Mouse (Mus musculus) stomach, postnatal 0 days (tissue): Measurements from ENCODE around the gene Ms4a14. TPM values are rescaled to one million over a fixed set of nuclear protein-coding genes. Genes with fewer than 3 reads are reported as not detected.

Experiments
- ATAC-seq: fragments of 200-750 bp; cut with Nextera tagmentation; 2 replicates; pipeline ENCODE4 v1.8.0; 2017; ENCODE audit not compliant: low FRiP score, low TSS enrichment
- DNase-seq: peaks from one replicate; pipeline ENCODE4 v3.0.0-alpha.2; 2016; ENCODE audit warnings: low spot score
- H3K27ac ChIP-seq: fragments of 300-500 bp; sonication (generic); replicated peaks from 2 replicates; pipeline ENCODE4 v1.5.1; 2014; ENCODE audit warnings: mild to moderate bottlenecking, control low read depth
- H3K27me3 ChIP-seq: fragments of 300-500 bp; sonication (generic); 2 replicates; pipeline ENCODE4 v1.6.1; 2014; ENCODE audit warnings: low read length; ENCODE audit not compliant: control insufficient read depth, insufficient read depth
- H3K36me3 ChIP-seq: fragments of 300-500 bp; sonication (generic); 2 replicates; pipeline ENCODE4 v1.6.1; 2014; ENCODE audit warnings: low read length, mixed read lengths; ENCODE audit not compliant: control insufficient read depth, insufficient read depth
- H3K4me1 ChIP-seq: fragments of 300-500 bp; sonication (generic); replicated peaks from 2 replicates; pipeline ENCODE4 v1.6.1; 2014; ENCODE audit warnings: antibody characterized with exemption; ENCODE audit not compliant: control insufficient read depth, insufficient read depth
- H3K4me2 ChIP-seq: fragments of 300-500 bp; sonication (generic); replicated peaks from 2 replicates; pipeline ENCODE4 v1.6.1; 2014; ENCODE audit warnings: low read depth, mild to moderate bottlenecking, control low read depth, moderate library complexity
- H3K4me3 ChIP-seq: fragments of 300-500 bp; sonication (generic); 2 replicates; pipeline ENCODE4 v1.5.1; 2014; ENCODE audit warnings: low read depth, low read length, control low read depth
- H3K9ac ChIP-seq: fragments of 300-500 bp; sonication (generic); 2 replicates; pipeline ENCODE4 v1.6.1; 2014; ENCODE audit warnings: mild to moderate bottlenecking, low read length, control low read depth, mixed read lengths
- H3K9me3 ChIP-seq: fragments of 300-500 bp; sonication (generic); 2 replicates; pipeline ENCODE4 v1.6.1; 2016; ENCODE audit warnings: low read length; ENCODE audit not compliant: control insufficient read depth
- CTCF ChIP-seq: IDR thresholded peaks from 2 replicates; pipeline ENCODE4 v1.5.1; 2016; ENCODE audit warnings: antibody characterized with exemption, low read depth, mild to moderate bottlenecking, moderate library complexity
- EP300 ChIP-seq: optimal IDR thresholded peaks from 2 replicates; pipeline ENCODE3; 2016; ENCODE audit warnings: antibody characterized with exemption
- WGBS: fragments of 180-500 bp; shearing (Covaris S2); extraction: QIAGEN DNeasy Blood & Tissue Kit; methylation state at CpG from one replicate; pipeline ENCODE4 v1.1.7; 2014; 5-methylcytosine and 5-hydroxymethylcytosine counted together
- polyA plus RNA-seq: library from polyadenylated mRNA; unstranded; fragments of >200 nt; fragmentation: Nextera tagmentation; extraction: Ambion mirVana; gene quantifications from 2 replicates; pipeline ENCODE4 v1.2.1, GENCODE M21; 2015

The Ms4a14 gene
- polyA plus RNA-seq, result 0.08 and 0.10 TPM in 2 replicates

- Histone ChIP-seq H3K9me3 (no peaks in the 10 kb centered on the region), H3K36me3 (no peaks in the 10 kb centered on the region), H3K4me1 (no peaks in the 10 kb centered on the region), H3K9ac (no peak within 1 kb of the TSS), H3K4me2 (no peak within 1 kb of the TSS), H3K27me3 (no peaks in the 10 kb centered on the region), H3K27ac (no peak within 1 kb of the TSS), H3K4me3 (no peak within 1 kb of the TSS)
- TF ChIP-seq CTCF (no peak), EP300 (no peak)
- ATAC-seq, result no peak
- no peak for DNase-seq
- 69% methylated on average over 1 of the region's 1 CpGs for WGBS
Observed at GRCm38 (mm10) chr19:11314354-11314753, at the start of gene Ms4a14. Gene Ms4a14 (minus strand): TSS chr19:11314454.

- TF ChIP-seq EP300, result no peak
Observed at GRCm38 (mm10) chr19:11362002-11362401, 47.7 kb upstream of the Ms4a14 start.

GRCm38 (mm10) chr19:11360106-11360505, 45.9 kb upstream of the Ms4a14 start:
- Histone ChIP-seq H3K4me3 (no peak overlapping the region), H3K4me1 (no peaks in the 10 kb centered on the region), H3K9me3 (no peaks in the 10 kb centered on the region), H3K36me3 (no peaks in the 10 kb centered on the region), H3K4me2 (no peak overlapping the region), H3K9ac (no peak overlapping the region), H3K27ac (no peak overlapping the region), H3K27me3 (no peaks in the 10 kb centered on the region)
- 54% methylated on average over 3 of the region's 3 CpGs for WGBS
- DNase-seq (no peak), ATAC-seq (no peak)
- TF ChIP-seq CTCF (peak; percentile 73), EP300 (no peak)

More at GRCm38 (mm10) chr19:11362002-11362401, 47.7 kb upstream of the Ms4a14 start:
- H3K27ac ChIP-seq, result no peak overlapping the region
- no peaks in the 10 kb centered on the region for H3K9me3 ChIP-seq
- H3K27me3 ChIP-seq, result no peaks in the 10 kb centered on the region
- no peaks in the 10 kb centered on the region for H3K36me3 ChIP-seq
- ATAC-seq, result no peak
- H3K4me1 ChIP-seq, result no peaks in the 10 kb centered on the region
- no peak overlapping the region for H3K4me3 ChIP-seq
- no peak overlapping the region for H3K4me2 ChIP-seq
- DNase-seq, result no peak
- H3K9ac ChIP-seq, result no peak overlapping the region

GRCm38 (mm10) chr19:11355730-11356129, 41.5 kb upstream of the Ms4a14 start:
- H3K4me1 ChIP-seq, result no peaks in the 10 kb centered on the region
- H3K27ac ChIP-seq, result no peak overlapping the region
- H3K4me3 ChIP-seq, result no peak overlapping the region
- H3K27me3 ChIP-seq, result no peaks in the 10 kb centered on the region
- DNase-seq, result no peak
- WGBS, result 67% methylated on average over 7 of the region's 7 CpGs
- H3K4me2 ChIP-seq, result no peak overlapping the region
- H3K36me3 ChIP-seq, result no peaks in the 10 kb centered on the region
- H3K9ac ChIP-seq, result no peak overlapping the region
- ATAC-seq, result no peak
- no peaks in the 10 kb centered on the region for H3K9me3 ChIP-seq
- no peak for TF ChIP-seq EP300
- no peak for TF ChIP-seq CTCF

DNA sequence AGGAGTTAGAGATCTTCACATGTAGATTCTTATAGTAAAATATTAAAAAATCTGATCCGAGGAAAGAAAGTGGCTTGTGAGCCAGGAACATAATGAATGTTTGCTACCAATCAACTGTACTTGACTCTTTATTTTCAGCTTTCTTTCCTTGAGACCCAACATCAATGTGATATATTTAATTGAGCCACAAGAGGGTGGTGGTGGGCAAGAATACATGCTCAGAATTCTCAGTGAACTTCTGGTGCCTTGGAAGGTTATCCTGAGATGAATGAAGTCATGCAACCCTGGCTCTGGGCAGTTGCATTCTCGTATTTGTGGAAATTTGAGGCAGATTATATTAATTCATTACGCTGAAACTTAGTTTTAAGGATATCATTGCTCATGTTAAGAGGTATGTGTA, 37.6 kb upstream of the Ms4a14 start:
- TF ChIP-seq CTCF (peak; percentile 68), EP300 (no peak)
- 34% methylated on average over 3 of the region's 3 CpGs for WGBS
- no peak for ATAC-seq

DNA sequence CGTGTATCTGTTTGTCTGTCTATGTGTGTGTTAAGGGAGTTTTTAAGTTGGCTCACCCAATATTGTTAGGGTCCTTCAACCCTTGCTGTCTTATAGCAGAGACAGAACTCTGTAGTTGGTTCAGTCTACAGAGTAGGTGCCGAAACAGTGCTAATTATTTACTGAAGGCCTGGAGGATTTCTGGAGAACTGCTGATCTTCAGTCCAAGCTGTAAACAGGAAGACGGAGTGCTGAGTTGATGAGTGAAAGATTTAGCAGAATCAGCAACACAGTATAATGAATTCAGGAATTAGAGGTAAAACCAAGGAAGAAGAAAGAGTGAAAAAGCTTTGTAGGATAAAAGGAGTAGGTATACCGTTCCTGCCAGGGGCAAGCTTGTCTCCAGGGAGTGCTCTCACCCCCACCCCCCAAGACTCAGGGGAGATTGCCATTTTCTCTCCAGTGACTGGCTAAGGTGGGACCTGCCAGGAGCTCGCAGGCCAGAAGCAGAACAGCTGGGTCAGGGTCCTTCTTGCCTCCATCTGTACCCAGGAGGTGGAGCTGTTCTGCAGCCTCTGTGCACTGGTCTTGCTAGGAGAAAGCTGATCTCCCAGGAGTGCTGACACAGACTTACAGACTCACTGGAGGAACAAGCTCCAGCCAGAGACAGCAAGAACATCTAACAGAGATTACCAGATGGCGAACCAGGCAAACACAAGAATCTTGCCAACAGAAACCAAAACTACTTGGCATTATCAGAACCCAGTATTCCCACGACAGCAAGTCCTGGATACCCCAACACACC, 35.6 kb upstream of the Ms4a14 start:
- peak; percentile 24 for DNase-seq
- WGBS, result 56% methylated on average over 7 of the region's 7 CpGs

More for the DNA sequence above, 37.6 kb upstream of the Ms4a14 start:
- Histone ChIP-seq H3K4me1 (no peaks in the 10 kb centered on the region), H3K27ac (no peak overlapping the region), H3K4me2 (no peak overlapping the region), H3K4me3 (no peak overlapping the region), H3K27me3 (no peaks in the 10 kb centered on the region), H3K36me3 (no peaks in the 10 kb centered on the region), H3K9me3 (no peaks in the 10 kb centered on the region), H3K9ac (no peak overlapping the region)
- DNase-seq, result no peak

More for the DNA sequence above, 35.6 kb upstream of the Ms4a14 start:
- Histone ChIP-seq H3K9me3 (no peaks in the 10 kb centered on the region), H3K36me3 (no peaks in the 10 kb centered on the region), H3K4me3 (no peak overlapping the region), H3K4me2 (no peak overlapping the region), H3K9ac (no peak overlapping the region), H3K27me3 (no peaks in the 10 kb centered on the region), H3K4me1 (no peaks in the 10 kb centered on the region), H3K27ac (no peak overlapping the region)
- peak; percentile 65 for TF ChIP-seq CTCF
- no peak for TF ChIP-seq EP300
- ATAC-seq, result 0 out of 2 replicates have a peak, but pooled peaks have one; percentile 35
